Mouse (Mus musculus): ENCODE results near the gene Trim25. TPM values are rescaled to one million over a fixed set of nuclear protein-coding genes. Genes with fewer than 3 reads are reported as not detected.

Trim25 gene
- 1 to 10 TPM; 3.3 to 7.3 (median 4.7) TPM for total RNA-seq (2022)

- peak; percentile 26 to 33 for DNase-seq (ENCODE audit: low spot score in 2 of 2)
These were observed at the start of gene Trim25 for GRCm38 (mm10) chr11:88998974-88999722. Trim25 (plus strand) TSS chr11:88999376.

- DNase-seq (ENCODE audit: low spot score in 2 of 2): no peak
These were observed 49.2 kb upstream of the Trim25 start for GRCm38 (mm10) chr11:88949802-88950639.

- DNase-seq (ENCODE audit: low spot score in 2 of 2): no peak
These were observed 48.4 kb upstream of the Trim25 start for GRCm38 (mm10) chr11:88950640-88951250.

- DNase-seq (ENCODE audit: low spot score in 2 of 2): no peak
These were observed 47.6 kb upstream of the Trim25 start for GRCm38 (mm10) chr11:88951576-88951975.

GRCm38 (mm10) chr11:88952117-88952516, 47.1 kb upstream of the Trim25 start:
- no peak for DNase-seq (ENCODE audit: low spot score in 2 of 2)

- no peak for DNase-seq (ENCODE audit: low spot score in 2 of 2)
These were observed 45.6 kb upstream of the Trim25 start for GRCm38 (mm10) chr11:88953582-88953981.

- DNase-seq (ENCODE audit: low spot score in 2 of 2): no peak
These were observed 44.4 kb upstream of the Trim25 start for GRCm38 (mm10) chr11:88954803-88955202.

GRCm38 (mm10) chr11:88955217-88955969, 43.8 kb upstream of the Trim25 start, which contains the start of gene Scpep1:
Scpep1 (minus strand) TSS chr11:88955465.
- peak; percentile 91 to 95 for DNase-seq (ENCODE audit: low spot score in 2 of 2)

- DNase-seq (ENCODE audit: low spot score in 2 of 2): no peak
These were observed 40.3 kb upstream of the Trim25 start for GRCm38 (mm10) chr11:88958851-88959250.

GRCm38 (mm10) chr11:88966881-88967361, 32.3 kb upstream of the Trim25 start, which contains the start of gene Elobl:
Elobl (minus strand) TSS chr11:88966931.
- DNase-seq (ENCODE audit: low spot score in 2 of 2): no peak

GRCm38 (mm10) chr11:88970202-88970732, 28.9 kb upstream of the Trim25 start, which contains the start of gene Coil:
Coil (plus strand) TSS chr11:88970252.
- no peak for DNase-seq (ENCODE audit: low spot score in 2 of 2)

GRCm38 (mm10) chr11:88973776-88974701, 25.1 kb upstream of the Trim25 start:
- peak; percentile 90 to 95 for DNase-seq (ENCODE audit: low spot score in 2 of 2)

- DNase-seq (ENCODE audit: low spot score in 2 of 2): no peak
These were observed 22.9 kb upstream of the Trim25 start for GRCm38 (mm10) chr11:88976320-88976719.

GRCm38 (mm10) chr11:88977188-88977587, 22.0 kb upstream of the Trim25 start:
- no peak for DNase-seq (ENCODE audit: low spot score in 2 of 2)

- DNase-seq (ENCODE audit: low spot score in 2 of 2): no peak
These were observed 17.8 kb upstream of the Trim25 start for GRCm38 (mm10) chr11:88981337-88981736.

- no peak for DNase-seq (ENCODE audit: low spot score in 2 of 2)
These were observed 12.6 kb upstream of the Trim25 start for GRCm38 (mm10) chr11:88986616-88987015.

GRCm38 (mm10) chr11:88988956-88989355, 10.2 kb upstream of the Trim25 start:
- DNase-seq (ENCODE audit: low spot score in 2 of 2): no peak

GRCm38 (mm10) chr11:88989530-88989929, 9.6 kb upstream of the Trim25 start:
- no peak for DNase-seq (ENCODE audit: low spot score in 2 of 2)

- DNase-seq (ENCODE audit: low spot score in 2 of 2): no peak
These were observed 6.0 kb upstream of the Trim25 start for GRCm38 (mm10) chr11:88993186-88993585.

Data from layer of hippocampus, adult 8-10 months (tissue).